Comparison of ENCODE assay signal across 14 mouse cellular contexts in the genomic region with DNA sequence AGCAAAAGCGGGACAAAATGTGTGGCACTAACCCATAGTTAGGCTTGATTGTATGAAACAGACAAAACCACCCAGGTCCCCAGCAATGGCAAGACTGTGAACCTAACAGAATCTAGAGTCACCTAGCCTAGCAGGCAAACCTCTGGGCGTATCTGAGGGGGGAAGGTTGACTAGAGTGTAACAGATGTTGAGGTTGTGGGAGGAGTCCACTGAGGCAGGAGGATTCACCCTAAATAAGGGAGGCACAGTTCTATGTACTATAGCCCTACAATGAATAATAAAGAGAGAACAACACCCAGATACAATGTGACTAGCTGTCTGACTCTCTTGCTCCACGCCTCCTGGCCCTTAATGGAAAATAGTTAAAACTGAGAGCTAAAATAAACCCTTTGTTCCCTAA.
DNase-seq lines count a peak whose midpoint lies in the region.
"Had no signal": no experiment of that assay in that cellular context is flagged by ENCODE, and none has a peak within 500 bp of the region (broad histone marks: within the 10 kb centered on the region; RNA-seq: fewer than 3 reads in every experiment).

No protein-coding gene starts in this region.

- DNase-seq in ES-CJ7 (ENCODE audit: low read depth, low spot score) = peak; percentile 64
- peak; percentile 73 for DNase-seq in R1 (ENCODE audit: low read depth, low spot score)
- peak; percentile 68 for DNase-seq in testis, postnatal 14 days (ENCODE audit: low spot score)
- DNase-seq in thymus, postnatal 10 days (ENCODE audit: low spot score in 2 of 2) = no peak
- DNase-seq in lung, postnatal 36 days = no peak
- DNase-seq: adrenal gland, adult 8-10 months; adrenal gland, postnatal 14 days; adrenal gland, postnatal 36 days; cerebellum, adult 11-12 months; cerebellum, adult 2 months; cerebellum, adult 9-10 months; cerebellum, postnatal 10 days; cerebellum, postnatal 25 days; forebrain, postnatal 0 days had no signal

Comparison
In these comparisons a context has a peak if more than half of its experiments do, and no peak if none do; other contexts are left out.
1. DNase-seq: peak in ES-CJ7 (single experiment), R1 (single experiment) and testis, postnatal 14 days (single experiment); none in thymus, postnatal 10 days (0 of 2) and lung, postnatal 36 days (single experiment).